Mouse (Mus musculus): ENCODE results near the gene Nr2e1.

DNA sequence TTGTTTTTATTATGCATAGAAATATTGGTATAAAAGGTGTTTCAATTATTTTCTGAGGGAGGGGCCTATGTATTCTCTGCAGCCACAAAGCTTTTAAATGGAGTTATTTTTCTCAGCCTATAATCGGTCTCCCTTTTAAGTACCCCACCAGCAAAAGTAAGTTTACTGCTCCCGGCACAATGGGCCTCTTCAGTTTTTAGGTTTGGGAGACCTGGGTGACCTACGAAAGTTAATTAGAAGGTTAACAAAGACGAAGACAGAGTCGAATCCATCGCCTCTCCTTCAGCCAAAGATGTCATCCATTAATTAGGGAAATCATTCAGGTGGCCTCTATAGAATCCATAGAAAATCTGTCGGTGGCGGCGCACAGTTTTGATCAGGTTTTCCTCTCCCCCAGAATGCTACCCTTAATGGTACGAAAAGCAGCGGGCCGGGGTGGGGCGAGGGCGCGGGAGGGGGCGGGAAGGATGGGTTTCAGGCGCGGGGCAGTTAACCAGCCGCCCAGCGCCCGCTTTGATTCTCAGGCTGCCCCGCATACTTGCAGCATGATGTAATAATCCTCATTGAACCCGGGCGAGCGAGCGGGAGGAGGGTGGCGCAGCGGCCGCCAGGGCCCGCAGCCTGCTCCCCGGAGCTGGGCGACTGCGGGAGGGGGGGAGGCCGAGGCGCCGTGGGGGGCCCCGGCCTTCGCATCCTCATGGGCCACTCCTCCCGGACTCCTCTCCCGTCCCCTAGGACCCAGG, 30.4 kb upstream of the Nr2e1 start:
- TF ChIP-seq CTCF (IDR thresholded peaks at IDR 0.05; ENCODE audit: borderline replicate concordance, control insufficient read depth, extremely low read depth, insufficient read depth, low read length, poor library complexity) (no peak), POLR2A (IDR thresholded peaks at IDR 0.05; ENCODE audit: control insufficient read depth, extremely low read depth, insufficient read depth, low read length, poor library complexity) (no peak)

All from thymus, adult 2 months (tissue).